Mouse (Mus musculus): Measurements from ENCODE around the gene Apbb2. TPM values are rescaled to one million over a fixed set of nuclear protein-coding genes. Genes with fewer than 3 reads are reported as not detected.

Apbb2 gene
- polyA plus RNA-seq, 1 experiment from 2014 or later: 36.8 TPM

DNA sequence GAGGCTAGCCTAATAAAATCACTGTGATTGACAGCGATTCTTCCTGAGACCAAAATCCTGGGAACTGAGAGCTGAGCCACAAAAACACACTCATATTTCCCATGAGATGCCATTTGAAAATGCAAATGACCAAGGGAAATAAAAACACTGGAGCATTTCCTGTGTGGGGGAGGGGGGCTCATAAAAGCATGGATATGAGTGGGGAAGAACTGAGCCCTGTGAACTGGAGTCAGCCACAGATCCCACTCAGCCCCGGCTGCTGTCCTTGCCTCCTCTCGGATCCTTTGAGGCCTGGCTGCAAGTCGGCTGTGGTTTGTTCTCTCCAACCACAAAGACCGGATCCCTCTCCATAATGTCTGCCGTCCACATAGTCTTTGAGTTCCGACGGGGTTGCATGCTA is 91.5 kb downstream of the Apbb2 start:
- Histone ChIP-seq H3K4me1 (peaks cover 68% of the 10 kb centered on the region), H3K27me3 (replicated peaks; ENCODE audit: low read depth, poor library complexity, severe bottlenecking) (no peaks in the 10 kb centered on the region), H3K9me3 (no peaks in the 10 kb centered on the region), H3K27ac (replicated peaks) (peak overlapping the region; percentile 84), H3K4me3 (no peak overlapping the region), H3K36me3 (replicated peaks) (no peaks in the 10 kb centered on the region)
- DNase-seq (ENCODE audit: low spot score): no peak
- 68% methylated on average over 8 of the region's 8 CpGs for WGBS

DNA sequence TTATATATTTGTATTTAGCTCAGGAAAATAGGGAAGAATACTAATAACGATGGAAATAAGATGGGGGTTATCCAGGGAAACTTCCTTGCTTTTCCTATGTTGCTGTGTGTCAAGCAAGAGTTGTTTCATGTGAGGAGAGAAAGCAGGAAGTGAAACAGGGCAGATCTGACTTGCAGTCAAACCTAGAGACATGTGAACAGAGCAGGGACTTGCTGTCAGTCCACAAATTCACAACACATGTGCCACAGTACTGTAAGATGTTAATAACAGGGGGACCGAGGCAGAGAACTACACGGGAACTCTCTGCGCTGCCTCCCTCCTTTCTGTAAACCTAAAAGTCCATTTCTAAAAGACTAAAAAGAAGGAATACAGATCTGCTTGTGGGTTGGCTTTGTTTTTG is 93.6 kb downstream of the Apbb2 start:
- Histone ChIP-seq H3K4me1 (peaks cover 48% of the 10 kb centered on the region), H3K9me3 (no peaks in the 10 kb centered on the region), H3K27me3 (replicated peaks; ENCODE audit: low read depth, poor library complexity, severe bottlenecking) (no peaks in the 10 kb centered on the region), H3K4me3 (no peak overlapping the region), H3K36me3 (replicated peaks) (no peaks in the 10 kb centered on the region), H3K27ac (replicated peaks) (peak overlapping the region; percentile 60; the same call in 1 of the 2 replicates)
- 63% methylated on average over 4 of the region's 4 CpGs for WGBS
- no peak for DNase-seq (ENCODE audit: low spot score)

DNA sequence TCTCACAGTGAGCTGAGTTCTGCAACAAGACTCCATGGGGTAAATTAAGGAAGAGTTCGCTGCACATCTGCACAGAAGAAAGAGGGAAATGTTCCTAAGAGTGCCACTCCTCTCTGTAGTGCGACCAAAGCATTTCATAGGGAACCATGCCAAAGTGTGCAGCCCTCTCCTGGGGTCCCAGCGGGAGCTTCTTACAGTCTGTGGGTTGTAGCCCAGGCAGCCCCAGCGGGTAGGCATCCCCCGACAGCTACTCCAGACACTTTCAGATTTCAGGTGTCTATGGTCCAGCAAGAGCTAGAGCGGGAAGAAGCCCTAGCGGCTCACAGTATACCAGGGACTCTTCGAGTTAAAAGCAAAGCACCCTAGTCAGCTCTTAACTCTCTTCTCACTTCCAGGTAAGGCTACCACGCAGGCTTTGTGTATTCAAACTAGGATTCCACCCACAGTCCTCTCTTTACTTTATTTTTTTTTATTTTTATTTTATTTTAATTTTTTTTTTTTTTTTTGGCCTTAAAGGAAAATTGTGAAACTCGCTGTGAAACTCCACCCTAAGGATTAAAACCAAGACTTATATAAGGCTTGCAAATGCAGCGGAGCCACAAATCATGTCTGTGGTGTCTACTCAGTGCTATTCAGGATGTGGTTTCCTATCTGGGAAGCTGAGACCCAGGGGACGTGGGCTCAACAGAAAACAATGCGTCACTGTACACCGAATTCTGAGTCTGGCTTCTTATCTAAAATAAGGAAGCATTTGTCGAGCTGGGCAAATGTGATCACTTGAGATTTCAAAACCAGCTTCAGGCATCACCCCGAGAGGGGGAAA is 94.7 kb downstream of the Apbb2 start:
- H3K36me3 ChIP-seq (replicated peaks): no peaks in the 10 kb centered on the region
- no peak overlapping the region for H3K4me3 ChIP-seq
- no peaks in the 10 kb centered on the region for H3K27me3 ChIP-seq (replicated peaks; ENCODE audit: low read depth, poor library complexity, severe bottlenecking)
- peaks cover 47% of the 10 kb centered on the region for H3K4me1 ChIP-seq
- H3K27ac ChIP-seq (replicated peaks): no peak overlapping the region
- WGBS: 51% methylated on average over 16 of the region's 16 CpGs
- no peak for DNase-seq (ENCODE audit: low spot score)
- no peaks in the 10 kb centered on the region for H3K9me3 ChIP-seq

DNA sequence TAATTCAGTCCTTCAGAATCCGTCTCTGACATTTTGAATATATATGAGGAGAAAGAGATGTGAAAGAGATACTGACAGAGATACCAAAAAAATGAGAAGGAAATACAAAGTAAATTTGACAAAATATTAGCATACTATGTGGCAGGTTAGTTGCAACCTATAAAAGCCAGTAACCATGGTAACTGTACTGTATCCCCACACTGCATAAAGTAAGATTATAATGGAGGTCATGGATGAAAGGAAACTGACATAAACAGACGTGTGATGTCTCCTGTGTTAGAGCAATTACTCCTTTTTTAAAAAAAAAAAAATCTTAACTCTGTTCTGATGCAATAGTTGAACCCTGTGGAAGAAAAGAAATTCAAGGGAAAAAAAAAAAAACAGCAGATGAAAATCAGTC is 97.3 kb downstream of the Apbb2 start:
- Histone ChIP-seq H3K4me3 (no peak overlapping the region), H3K27me3 (replicated peaks; ENCODE audit: low read depth, poor library complexity, severe bottlenecking) (no peaks in the 10 kb centered on the region), H3K36me3 (replicated peaks) (no peaks in the 10 kb centered on the region), H3K4me1 (peaks cover 36% of the 10 kb centered on the region), H3K9me3 (no peaks in the 10 kb centered on the region), H3K27ac (replicated peaks) (no peak overlapping the region)
- WGBS: 76% methylated on average over 2 of the region's 2 CpGs
- DNase-seq (ENCODE audit: low spot score): no peak

DNA sequence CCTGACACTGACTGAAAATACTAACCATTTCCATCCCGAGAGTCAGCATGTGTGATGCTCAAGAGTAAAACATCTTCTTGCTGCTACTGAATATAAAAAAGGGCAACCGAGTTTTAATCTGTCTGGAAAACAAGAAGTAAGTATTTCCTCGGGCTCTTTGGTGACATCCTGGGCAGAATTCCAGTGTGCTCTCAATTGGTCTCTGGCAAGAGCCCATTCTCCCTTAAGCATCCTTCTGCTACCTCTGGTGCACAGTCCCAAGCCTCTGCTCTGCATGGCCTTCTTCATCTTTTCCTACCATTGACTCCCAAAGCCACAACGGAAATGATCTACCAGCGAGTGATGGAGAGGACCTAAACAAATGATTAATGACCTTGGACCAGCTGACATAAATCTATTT is 99.1 kb downstream of the Apbb2 start:
- Histone ChIP-seq H3K4me3 (no peak overlapping the region), H3K36me3 (replicated peaks) (no peaks in the 10 kb centered on the region), H3K27me3 (replicated peaks; ENCODE audit: low read depth, poor library complexity, severe bottlenecking) (no peaks in the 10 kb centered on the region), H3K4me1 (peaks cover 22% of the 10 kb centered on the region), H3K27ac (replicated peaks) (no peak overlapping the region), H3K9me3 (no peaks in the 10 kb centered on the region)
- WGBS: 84% methylated on average over 5 of the region's 5 CpGs
- DNase-seq (ENCODE audit: low spot score): no peak

DNA sequence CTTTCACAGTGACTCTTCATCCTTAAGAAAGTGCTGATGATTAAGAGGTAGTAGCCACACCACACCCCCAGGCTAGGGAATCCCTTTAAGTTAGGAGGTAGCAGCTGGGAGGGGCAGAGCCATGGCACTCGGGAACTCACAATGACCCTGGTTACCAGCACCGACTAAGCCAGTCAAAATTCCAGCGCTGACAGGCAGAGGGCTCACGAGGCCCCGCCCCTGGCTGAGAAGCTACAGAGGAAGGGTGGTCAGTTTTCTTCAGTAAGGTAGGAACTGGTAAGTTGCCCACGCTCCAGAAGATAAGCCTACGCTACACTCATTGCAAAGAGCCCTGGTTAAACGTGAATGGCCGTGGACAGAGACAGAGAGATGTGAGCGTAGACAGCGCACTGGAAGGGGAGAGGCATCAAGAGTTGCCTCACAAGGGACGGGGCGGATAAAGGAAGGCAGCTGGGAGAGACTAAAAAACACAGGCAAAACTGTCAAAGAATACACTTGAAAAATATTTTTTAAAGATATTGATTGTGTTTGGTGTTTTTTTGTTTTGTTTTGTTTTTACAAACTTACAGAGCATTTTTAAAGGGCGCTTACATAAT is 100.1 kb downstream of the Apbb2 start:
- Histone ChIP-seq H3K4me1 (peaks cover 15% of the 10 kb centered on the region), H3K4me3 (peak overlapping the region; percentile 18; the same call in 1 of the 2 replicates), H3K36me3 (replicated peaks) (no peaks in the 10 kb centered on the region), H3K27ac (replicated peaks) (no peak overlapping the region), H3K27me3 (replicated peaks; ENCODE audit: low read depth, poor library complexity, severe bottlenecking) (no peaks in the 10 kb centered on the region), H3K9me3 (no peaks in the 10 kb centered on the region)
- 36% methylated on average over 14 of the region's 14 CpGs for WGBS
- DNase-seq (ENCODE audit: low spot score): peak; percentile 54

DNA sequence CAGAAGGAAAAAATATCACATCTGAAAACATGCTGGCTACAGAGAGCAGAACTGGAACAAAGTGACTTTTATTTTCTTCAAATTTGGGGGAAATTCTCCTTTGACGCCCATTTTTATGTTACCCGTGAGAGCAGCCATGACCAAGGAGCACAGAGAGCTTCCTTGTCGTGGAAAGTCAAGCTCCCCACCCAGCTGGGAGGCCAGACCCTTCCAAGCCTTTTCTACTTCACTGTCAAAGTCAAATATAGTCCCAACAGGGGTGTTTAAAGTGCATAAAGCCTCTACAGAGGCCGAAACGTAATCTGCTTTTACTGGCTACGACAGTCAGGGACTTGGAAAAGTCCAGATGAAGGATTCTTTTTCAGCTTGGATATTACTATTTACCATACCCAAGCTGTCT is 101.1 kb downstream of the Apbb2 start:
- H3K27me3 ChIP-seq (replicated peaks; ENCODE audit: low read depth, poor library complexity, severe bottlenecking): no peaks in the 10 kb centered on the region
- H3K27ac ChIP-seq (replicated peaks): no peak overlapping the region
- DNase-seq (ENCODE audit: low spot score): no peak
- no peaks in the 10 kb centered on the region for H3K36me3 ChIP-seq (replicated peaks)
- 72% methylated on average over 6 of the region's 6 CpGs for WGBS
- no peak overlapping the region for H3K4me3 ChIP-seq
- peaks cover 13% of the 10 kb centered on the region for H3K4me1 ChIP-seq
- H3K9me3 ChIP-seq: no peaks in the 10 kb centered on the region

DNA sequence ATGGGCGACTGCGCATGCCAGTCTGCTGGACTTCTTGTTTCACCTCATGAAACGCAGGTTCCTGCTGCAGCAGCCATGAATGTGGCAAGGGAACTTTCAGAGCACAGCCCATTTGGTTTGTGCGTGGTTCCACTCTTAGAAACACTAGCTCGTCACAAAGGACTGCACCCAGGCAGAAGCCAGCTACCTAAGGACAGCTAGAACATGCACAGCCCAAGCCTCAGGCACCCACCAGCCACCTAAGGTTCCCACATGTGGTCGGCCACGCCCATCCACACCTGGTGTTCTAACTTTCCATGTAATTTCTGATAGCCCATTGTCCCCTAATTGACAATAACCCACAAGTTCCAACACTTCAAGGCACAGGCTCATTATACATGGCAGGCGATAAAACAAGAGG is 102.3 kb downstream of the Apbb2 start:
- Histone ChIP-seq H3K27ac (replicated peaks) (no peak overlapping the region), H3K27me3 (replicated peaks; ENCODE audit: low read depth, poor library complexity, severe bottlenecking) (no peaks in the 10 kb centered on the region), H3K4me3 (no peak overlapping the region), H3K9me3 (no peaks in the 10 kb centered on the region), H3K36me3 (replicated peaks) (no peaks in the 10 kb centered on the region), H3K4me1 (peaks cover 13% of the 10 kb centered on the region)
- DNase-seq (ENCODE audit: low spot score): no peak
- WGBS: 93% methylated on average over 8 of the region's 8 CpGs

DNA sequence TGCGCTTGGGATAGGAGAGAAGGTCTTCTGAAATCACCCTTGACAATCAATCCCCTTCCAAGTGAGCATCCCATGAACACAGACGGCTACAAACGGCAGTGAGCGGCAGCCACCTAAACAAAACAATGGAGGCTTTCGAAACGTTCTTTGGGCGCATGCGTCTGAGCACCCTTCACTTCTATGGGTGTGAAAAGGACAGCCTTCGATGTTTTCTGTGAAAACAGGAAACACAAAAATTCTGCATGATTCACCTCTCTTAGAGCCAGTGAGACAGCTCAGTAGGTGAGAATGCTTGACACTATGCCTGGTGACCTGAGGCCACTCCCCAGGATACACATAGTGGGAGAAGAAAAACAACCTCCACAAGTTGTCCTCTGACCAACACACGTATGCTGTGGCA is 103.3 kb downstream of the Apbb2 start:
- Histone ChIP-seq H3K27ac (replicated peaks) (no peak overlapping the region), H3K4me1 (peaks cover 15% of the 10 kb centered on the region)
- WGBS: 85% methylated on average over 10 of the region's 10 CpGs

DNA sequence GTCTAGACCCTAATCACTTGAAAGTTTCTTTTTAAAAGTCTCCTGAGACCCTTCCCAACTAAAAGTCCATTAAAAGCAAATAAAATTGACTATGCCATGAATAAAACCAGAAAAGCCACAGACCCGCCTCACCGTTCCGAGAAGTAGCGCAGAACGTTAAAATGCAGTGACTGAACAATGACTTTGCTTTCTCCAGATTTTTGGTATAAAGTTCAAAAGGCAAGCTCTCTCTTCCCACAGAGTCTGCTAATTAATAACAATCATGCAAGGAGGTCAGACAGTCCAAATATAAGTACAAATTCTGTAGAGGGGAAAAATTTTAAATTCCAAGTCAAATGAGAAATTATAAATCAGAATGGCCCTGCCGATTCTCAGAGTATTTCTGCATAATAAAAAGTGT is 103.9 kb downstream of the Apbb2 start:
- Histone ChIP-seq H3K4me1 (peaks cover 15% of the 10 kb centered on the region), H3K27me3 (replicated peaks; ENCODE audit: low read depth, poor library complexity, severe bottlenecking) (no peaks in the 10 kb centered on the region), H3K4me3 (no peak overlapping the region), H3K36me3 (replicated peaks) (no peaks in the 10 kb centered on the region), H3K27ac (replicated peaks) (no peak overlapping the region), H3K9me3 (no peaks in the 10 kb centered on the region)
- DNase-seq (ENCODE audit: low spot score): no peak
- 94% methylated on average over 6 of the region's 6 CpGs for WGBS

More for the DNA sequence above, 103.3 kb downstream of the Apbb2 start:
- Histone ChIP-seq H3K27me3 (replicated peaks; ENCODE audit: low read depth, poor library complexity, severe bottlenecking) (no peaks in the 10 kb centered on the region), H3K4me3 (no peak overlapping the region), H3K9me3 (no peaks in the 10 kb centered on the region), H3K36me3 (replicated peaks) (no peaks in the 10 kb centered on the region)
- no peak for DNase-seq (ENCODE audit: low spot score)

DNA sequence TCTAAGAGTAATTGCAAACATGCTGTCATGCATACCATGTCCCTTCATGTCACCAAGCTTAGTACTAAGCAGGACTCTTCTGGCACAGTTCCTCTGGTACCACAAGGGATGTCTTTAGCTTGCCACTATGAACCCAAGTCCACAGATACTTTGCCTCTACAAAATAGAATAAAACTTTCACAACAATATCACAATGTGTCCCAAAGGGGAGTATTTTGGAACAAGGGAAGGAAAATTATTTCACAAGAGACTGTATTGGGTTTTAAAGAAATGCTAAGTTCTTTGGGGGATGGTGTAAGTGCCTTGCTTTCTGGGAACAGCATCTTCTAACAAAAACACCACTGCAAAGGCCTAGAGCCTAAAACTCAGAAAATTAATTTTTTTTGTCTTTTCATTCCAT is 105.2 kb downstream of the Apbb2 start:
- Histone ChIP-seq H3K36me3 (replicated peaks) (no peaks in the 10 kb centered on the region), H3K9me3 (no peaks in the 10 kb centered on the region), H3K4me1 (peaks cover 12% of the 10 kb centered on the region), H3K27ac (replicated peaks) (no peak overlapping the region), H3K4me3 (no peak overlapping the region), H3K27me3 (replicated peaks; ENCODE audit: low read depth, poor library complexity, severe bottlenecking) (no peaks in the 10 kb centered on the region)
- no peak for DNase-seq (ENCODE audit: low spot score)

DNA sequence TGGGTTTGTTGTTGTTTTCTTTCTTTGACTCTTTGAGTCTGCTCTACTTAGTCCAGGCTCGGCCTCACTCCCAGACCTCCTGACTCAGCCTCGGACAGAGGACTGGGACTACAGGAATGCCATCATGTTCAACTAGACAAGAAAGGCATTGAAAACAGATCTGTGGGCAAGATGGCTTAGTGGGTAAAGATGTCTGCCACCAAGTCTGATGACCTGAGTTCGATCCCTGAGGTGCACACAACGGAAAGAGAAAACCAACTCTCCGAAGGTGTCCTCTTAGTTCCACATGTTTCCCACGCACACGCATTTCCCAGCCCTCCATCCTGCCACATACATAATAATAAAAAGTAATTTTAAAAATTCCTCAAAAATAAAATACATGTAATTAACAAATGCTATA is 106.1 kb downstream of the Apbb2 start:
- no peak for DNase-seq (ENCODE audit: low spot score)
- 92% methylated on average over 7 of the region's 7 CpGs for WGBS
- H3K27me3 ChIP-seq (replicated peaks; ENCODE audit: low read depth, poor library complexity, severe bottlenecking): no peaks in the 10 kb centered on the region
- H3K9me3 ChIP-seq: no peaks in the 10 kb centered on the region
- H3K4me1 ChIP-seq: 0 out of 2 replicates have a peak, but pooled peaks cover 3% of the 10 kb centered on the region
- no peaks in the 10 kb centered on the region for H3K36me3 ChIP-seq (replicated peaks)
- H3K27ac ChIP-seq (replicated peaks): no peak overlapping the region
- no peak overlapping the region for H3K4me3 ChIP-seq

DNA sequence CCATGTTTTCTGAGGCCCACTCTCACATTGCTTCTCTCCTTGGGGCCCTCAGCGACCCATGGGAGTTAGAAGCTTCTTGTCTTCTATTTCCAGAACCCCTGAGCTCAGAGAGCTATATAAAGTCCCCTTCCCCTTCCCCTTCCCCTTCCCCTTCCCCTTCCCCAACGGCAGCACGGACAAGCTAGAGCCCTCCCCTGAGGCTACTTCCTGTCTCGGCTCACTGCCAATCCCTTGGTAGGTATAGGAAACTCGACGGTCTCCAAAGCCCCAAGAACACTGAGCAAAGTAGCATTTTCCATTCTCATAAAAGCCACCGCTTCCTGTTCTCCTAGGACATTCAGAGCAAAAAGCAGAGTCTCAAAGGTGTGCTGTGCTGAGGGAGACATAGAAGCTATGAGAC is 107.9 kb downstream of the Apbb2 start:
- no peak overlapping the region for H3K27ac ChIP-seq (replicated peaks)
- H3K4me3 ChIP-seq: no peak overlapping the region
- WGBS: 83% methylated on average over 7 of the region's 7 CpGs
- no peaks in the 10 kb centered on the region for H3K36me3 ChIP-seq (replicated peaks)
- no peak for DNase-seq (ENCODE audit: low spot score)
- H3K4me1 ChIP-seq: 0 out of 2 replicates have a peak, but pooled peaks cover 2% of the 10 kb centered on the region
- no peaks in the 10 kb centered on the region for H3K9me3 ChIP-seq
- no peaks in the 10 kb centered on the region for H3K27me3 ChIP-seq (replicated peaks; ENCODE audit: low read depth, poor library complexity, severe bottlenecking)

Measured in embryonic facial prominence, embryonic 10.5 days (tissue).